Comparison of ENCODE assay signal across 9 mouse cellular contexts in the genomic region with DNA sequence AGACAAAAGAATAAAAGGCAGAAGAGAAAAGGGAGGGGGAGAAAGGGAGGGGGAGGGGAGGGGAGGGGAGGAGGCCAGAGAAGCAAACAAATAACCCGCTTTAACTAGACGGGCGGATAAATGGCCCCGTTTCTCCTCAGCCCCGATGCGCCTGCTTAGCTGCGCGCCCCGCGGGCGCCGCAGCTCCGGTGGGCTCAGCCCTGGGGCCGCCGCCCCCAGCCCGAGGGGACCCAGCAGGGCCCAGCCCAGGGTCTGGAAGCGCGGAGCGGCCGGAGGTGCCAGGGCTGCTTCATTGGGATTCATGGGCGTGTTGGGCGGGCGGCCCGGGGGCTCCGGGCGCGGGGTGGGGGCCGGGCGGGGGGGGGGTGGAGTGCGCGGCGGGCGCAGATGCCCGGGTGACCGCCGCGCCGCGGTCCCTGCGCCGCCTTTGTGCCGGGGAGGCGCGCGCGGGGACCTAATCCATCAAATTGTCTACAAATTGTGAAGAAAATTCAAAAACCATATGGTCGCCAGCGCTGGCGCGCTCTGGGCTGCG. TPM values are rescaled to one million over a fixed set of nuclear protein-coding genes. Genes with fewer than 3 reads are reported as not detected.
DNase-seq lines count a peak whose midpoint lies in the region; ATAC-seq lines count a peak whose summit lies in the region.
"Had no signal": no experiment of that assay in that cellular context is flagged by ENCODE, and none has a peak within 500 bp of the region (broad histone marks: within the 10 kb centered on the region; RNA-seq: fewer than 3 reads in every experiment).

No protein-coding gene starts in this region.

- H3K36me3 ChIP-seq in lung, embryonic 15.5 days, result no peaks in the 10 kb centered on the region
- no peaks in the 10 kb centered on the region for H3K36me3 ChIP-seq in forebrain, embryonic 13.5 days (ENCODE audit: poor library complexity, severe bottlenecking)
- H3K36me3 ChIP-seq in limb, embryonic 11.5 days (ENCODE audit: control insufficient read depth, insufficient read depth, low read length), result no peaks in the 10 kb centered on the region
- no peaks in the 10 kb centered on the region for H3K36me3 ChIP-seq in stomach, embryonic 15.5 days

- peaks cover 100% of the 10 kb centered on the region for H3K27me3 ChIP-seq in lung, embryonic 15.5 days
- H3K27me3 ChIP-seq in forebrain, embryonic 13.5 days, result peaks cover 96% of the 10 kb centered on the region
- H3K27me3 ChIP-seq in limb, embryonic 11.5 days (ENCODE audit: control insufficient read depth, insufficient read depth, low read length), result peaks cover 97% of the 10 kb centered on the region
- peaks cover 95% of the 10 kb centered on the region for H3K27me3 ChIP-seq in stomach, embryonic 15.5 days (replicated peaks)

- intact Hi-C loops in left cerebral cortex, postnatal 10 days (cut with DNase I), result loop anchor here (5.0 to 10.0 kb wide), 2 partner anchors 79 to 486 kb away; a partner anchor contains a TSS

- WGBS in lung, embryonic 15.5 days, result under 1% methylated on average over 35 of the region's 51 CpGs
- under 1% methylated on average over 28 of the region's 51 CpGs for WGBS in forebrain, embryonic 13.5 days
- WGBS in limb, embryonic 11.5 days, result 2% methylated on average over 40 of the region's 51 CpGs
- WGBS in stomach, embryonic 15.5 days, result 1% methylated on average over 44 of the region's 51 CpGs

- no peak overlapping the region for H3K27ac ChIP-seq in lung, embryonic 15.5 days
- H3K27ac ChIP-seq in forebrain, embryonic 13.5 days, result no peak overlapping the region
- H3K27ac ChIP-seq in limb, embryonic 11.5 days (replicated peaks; ENCODE audit: low read depth, low read length), result peak overlapping the region; percentile 42; the same call in 1 of the 2 replicates
- H3K27ac ChIP-seq in stomach, embryonic 15.5 days, result no peak overlapping the region

- no peaks in the 10 kb centered on the region for H3K9me3 ChIP-seq in lung, embryonic 15.5 days
- no peaks in the 10 kb centered on the region for H3K9me3 ChIP-seq in forebrain, embryonic 13.5 days (replicated peaks)
- H3K9me3 ChIP-seq in limb, embryonic 11.5 days (ENCODE audit: control insufficient read depth, low read length), result no peaks in the 10 kb centered on the region
- no peaks in the 10 kb centered on the region for H3K9me3 ChIP-seq in stomach, embryonic 15.5 days

- no peak overlapping the region for H3K9ac ChIP-seq in lung, embryonic 15.5 days
- H3K9ac ChIP-seq in forebrain, embryonic 13.5 days, result peak overlapping the region; percentile 3; the same call in 1 of the 2 replicates
- peak overlapping the region; percentile 45 for H3K9ac ChIP-seq in limb, embryonic 11.5 days (ENCODE audit: low read length)
- H3K9ac ChIP-seq in stomach, embryonic 15.5 days, result no peak overlapping the region

- no peak for DNase-seq in lung, postnatal 14 days
- DNase-seq in limb, embryonic 11.5 days (ENCODE audit: low spot score), result no peak
- no peak for DNase-seq in left cerebral cortex, postnatal 10 days (ENCODE audit: extremely low spot score in 1 of 2, low spot score in 2 of 2)
- DNase-seq in layer of hippocampus, postnatal 25 days (ENCODE audit: extremely low spot score in 1 of 2, low spot score in 1 of 2), result no peak
- DNase-seq: kidney, postnatal 25 days; lung, postnatal 36 days had no signal

- peak overlapping the region; percentile 19; the same call in 1 of the 2 replicates for H3K4me3 ChIP-seq in lung, embryonic 15.5 days
- peak overlapping the region; percentile 30 for H3K4me3 ChIP-seq in forebrain, embryonic 13.5 days
- peak overlapping the region; percentile 22 for H3K4me3 ChIP-seq in limb, embryonic 11.5 days (ENCODE audit: low read depth, low read length)
- H3K4me3 ChIP-seq in stomach, embryonic 15.5 days (replicated peaks), result peak overlapping the region; percentile 8; the same call in 1 of the 2 replicates

- H3K4me1 ChIP-seq in lung, embryonic 15.5 days, result peaks cover 32% of the 10 kb centered on the region
- H3K4me1 ChIP-seq in forebrain, embryonic 13.5 days, result peaks cover 33% of the 10 kb centered on the region
- H3K4me1 ChIP-seq in limb, embryonic 11.5 days (ENCODE audit: control insufficient read depth, insufficient read depth, low read length), result peaks cover 8% of the 10 kb centered on the region
- H3K4me1 ChIP-seq in stomach, embryonic 15.5 days, result peaks cover 30% of the 10 kb centered on the region

- H3K4me2 ChIP-seq in lung, embryonic 15.5 days, result peak overlapping the region; percentile 35
- H3K4me2 ChIP-seq in forebrain, embryonic 13.5 days, result peak overlapping the region; percentile 53
- H3K4me2 ChIP-seq in limb, embryonic 11.5 days (ENCODE audit: low read depth, severe bottlenecking), result peak overlapping the region; percentile 41
- H3K4me2 ChIP-seq in stomach, embryonic 15.5 days, result peak overlapping the region; percentile 20

- ATAC-seq in lung, embryonic 15.5 days (ENCODE audit: borderline replicate concordance, extremely low read depth, low FRiP score, low TSS enrichment), result no peak
- ATAC-seq in forebrain, embryonic 13.5 days, result no peak
- 0 out of 2 replicates have a peak, but pooled peaks have one; percentile 4 for ATAC-seq in limb, embryonic 11.5 days (ENCODE audit: insufficient number of reproducible peaks, low FRiP score, low TSS enrichment, low read depth)
- no peak for ATAC-seq in stomach, embryonic 15.5 days (ENCODE audit: insufficient read depth, low FRiP score, low read depth)

RNA-seq across cellular contexts. Expression of a gene that starts 4.7 kb away (rescaled TPM):
- polyA plus RNA-seq in lung, embryonic 15.5 days (2015; fragmentation: Nextera tagmentation; extraction: Ambion mirVana), result not detected in 2 replicates
- not detected in 2 replicates for polyA plus RNA-seq in forebrain, embryonic 13.5 days (2015; fragmentation: Nextera tagmentation; extraction: Ambion mirVana)
- polyA plus RNA-seq in limb, embryonic 11.5 days (2014; fragmentation: Nextera tagmentation; extraction: Ambion mirVana), result 5.0 and 5.1 TPM in 2 replicates
- 0.05 TPM in 1 of 2 replicates, not detected in the other for polyA plus RNA-seq in stomach, embryonic 15.5 days (2015; fragmentation: Nextera tagmentation; extraction: Ambion mirVana)
- not detected for total RNA-seq in left cerebral cortex, postnatal 10 days (2021)
- not detected for total RNA-seq in layer of hippocampus, postnatal 25 days (2021)

Comparison
In these comparisons a context has a peak if more than half of its experiments do, and no peak if none do; other contexts are left out.
1. H3K9ac ChIP-seq: peak in forebrain, embryonic 13.5 days (single experiment) and limb, embryonic 11.5 days (single experiment); none in lung, embryonic 15.5 days (single experiment) and stomach, embryonic 15.5 days (single experiment).
2. Peak in every context shown above with its lines, with median percentiles within 50 percentile points of each other: H3K4me2 ChIP-seq and H3K4me3 ChIP-seq.